Mouse (Mus musculus): ENCODE results near the gene Psmc3.

Psmc3 gene

DNA sequence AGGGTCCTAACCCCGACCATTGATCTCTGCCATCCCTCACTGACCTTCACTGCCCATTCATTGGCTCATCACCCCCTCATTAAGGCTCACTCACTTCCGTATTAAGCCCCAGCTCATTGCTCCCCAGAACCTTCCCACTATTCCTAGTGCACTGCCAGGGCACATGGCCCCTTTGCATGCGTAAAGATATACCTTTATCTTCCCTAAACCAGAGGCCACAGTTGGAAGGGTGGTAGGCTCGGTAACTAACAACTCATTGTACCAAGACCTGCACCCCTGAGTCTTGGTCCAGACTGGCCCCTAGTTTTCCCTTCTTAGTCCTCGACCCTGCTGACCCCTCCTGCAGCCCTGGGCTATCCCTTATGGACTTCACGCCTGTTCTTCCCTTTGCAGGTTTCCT lies 60.0 kb downstream of the Psmc3 start:
- no peak for DNase-seq

DNA sequence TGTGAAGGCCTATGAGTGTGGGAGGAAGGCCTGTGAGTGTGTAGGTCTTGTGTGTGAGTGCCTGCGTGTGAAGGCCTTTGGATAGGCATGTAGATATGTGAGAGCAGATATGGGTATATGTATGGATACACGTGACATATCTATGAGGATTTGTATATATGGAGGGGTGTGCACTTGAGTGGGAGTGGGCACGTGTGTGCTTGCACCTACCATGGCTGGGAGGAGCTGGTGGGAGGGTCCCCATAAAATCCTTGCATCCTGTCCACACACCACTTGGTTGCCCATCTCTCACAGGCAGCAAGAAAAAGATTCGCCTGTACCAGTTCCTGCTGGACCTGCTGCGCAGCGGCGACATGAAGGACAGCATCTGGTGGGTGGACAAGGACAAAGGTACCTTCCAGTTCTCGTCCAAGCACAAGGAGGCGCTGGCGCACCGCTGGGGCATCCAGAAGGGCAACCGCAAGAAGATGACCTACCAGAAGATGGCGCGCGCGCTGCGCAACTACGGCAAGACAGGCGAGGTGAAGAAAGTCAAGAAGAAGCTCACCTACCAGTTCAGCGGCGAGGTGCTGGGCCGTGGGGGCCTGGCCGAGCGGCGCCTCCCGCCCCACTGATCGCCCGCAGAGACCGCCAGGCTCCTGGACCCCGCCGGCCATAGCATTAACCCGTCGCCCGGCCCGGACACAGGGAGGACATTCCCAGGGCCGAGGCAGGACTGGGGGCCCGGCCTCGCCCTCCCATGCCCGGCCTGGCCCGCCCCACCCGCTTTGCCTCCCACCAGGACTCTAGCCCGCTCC lies 61.2 kb downstream of the Psmc3 start:
- DNase-seq, result peak; percentile 100

DNA sequence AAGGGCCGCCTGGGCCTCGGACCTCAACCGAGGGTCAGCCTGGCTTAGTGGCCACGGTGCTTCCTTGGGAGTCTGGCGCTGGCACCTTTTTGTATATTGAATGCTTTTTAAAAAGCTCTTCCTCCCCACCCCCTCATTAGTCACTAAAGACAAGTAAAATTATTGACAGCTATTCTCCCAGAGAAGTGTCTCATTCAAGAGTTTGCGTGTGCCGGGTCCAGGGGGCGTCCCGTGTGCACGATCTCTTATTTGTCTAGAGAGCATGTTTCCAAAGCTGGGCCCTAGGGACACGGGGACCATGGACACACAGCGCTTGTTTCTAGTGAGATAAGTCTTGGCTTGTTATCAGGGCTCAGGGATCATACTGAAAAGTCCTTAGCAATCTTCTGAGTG lies 61.8 kb downstream of the Psmc3 start:
- peak in 1 of 2 experiments; percentile 37 for DNase-seq

Measured in cerebellum, postnatal 25 days (tissue).